Mouse (Mus musculus) heart, postnatal 4 days (tissue): Measurements from ENCODE around the gene Elob. TPM values are rescaled to one million over a fixed set of nuclear protein-coding genes. Genes with fewer than 3 reads are reported as not detected.

Experiments
- DNase-seq: peaks from one replicate; pipeline ENCODE4 v3.0.0; 2021
- total RNA-seq, 2 experiments: library from RNA; stranded (reverse); gene quantifications; 2 replicates each; pipeline ENCODE4 v1.2.3; 2021

Gene Elob
- total RNA-seq: 100 to 1,000 TPM; 413 to 427 TPM

GRCm38 (mm10) chr17:23829064-23829619 lies at the start of gene Elob:
Gene Elob (minus strand): TSS chr17:23829136.
- DNase-seq: peak; percentile 85

- DNase-seq: no peak
These were observed 48.2 kb upstream of the Elob start for GRCm38 (mm10) chr17:23877166-23877565.

- no peak for DNase-seq
These were observed 47.8 kb upstream of the Elob start for GRCm38 (mm10) chr17:23876741-23877140.

- peak; percentile 74 for DNase-seq
These were observed 45.2 kb upstream of the Elob start for GRCm38 (mm10) chr17:23873884-23874856.

- no peak for DNase-seq
These were observed 39.6 kb upstream of the Elob start for GRCm38 (mm10) chr17:23868513-23868912.

- no peak for DNase-seq
These were observed 38.8 kb upstream of the Elob start, which contains the start of gene Prss21 for GRCm38 (mm10) chr17:23867756-23868155. Gene Prss21 (plus strand): TSS chr17:23868056.

GRCm38 (mm10) chr17:23862926-23863325 lies 34.0 kb upstream of the Elob start:
- DNase-seq: no peak

- DNase-seq: no peak
These were observed 29.0 kb upstream of the Elob start for GRCm38 (mm10) chr17:23857913-23858312.

GRCm38 (mm10) chr17:23857193-23857592 lies 28.3 kb upstream of the Elob start:
- no peak for DNase-seq

- DNase-seq: no peak
These were observed 25.4 kb upstream of the Elob start for GRCm38 (mm10) chr17:23854229-23854765.

- peak; percentile 67 for DNase-seq
These were observed 24.4 kb upstream of the Elob start for GRCm38 (mm10) chr17:23853292-23853691.

- DNase-seq: peak; percentile 81
These were observed 22.2 kb upstream of the Elob start for GRCm38 (mm10) chr17:23850853-23851749.

GRCm38 (mm10) chr17:23850028-23850427 lies 21.1 kb upstream of the Elob start:
- no peak for DNase-seq

- DNase-seq: peak; percentile 55
These were observed 14.9 kb upstream of the Elob start, which contains the start of the genes Prss32 and Prss41 for GRCm38 (mm10) chr17:23843812-23844273. Gene Prss32 (plus strand): TSS chr17:23843855. Gene Prss41 (minus strand): TSS chr17:23844172.

GRCm38 (mm10) chr17:23843141-23843811 lies 14.3 kb upstream of the Elob start:
- peak; percentile 20 for DNase-seq

GRCm38 (mm10) chr17:23841145-23841544 lies 12.2 kb upstream of the Elob start:
- DNase-seq: peak; percentile 71

GRCm38 (mm10) chr17:23836006-23836575 lies 7.2 kb upstream of the Elob start, which contains the start of gene Prss33:
Gene Prss33 (minus strand): TSS chr17:23836056.
- DNase-seq: no peak

GRCm38 (mm10) chr17:23831201-23831600 lies 2.3 kb upstream of the Elob start:
- no peak for DNase-seq

GRCm38 (mm10) chr17:23828271-23829001 lies 500 bp downstream of the Elob start:
- peak; percentile 60 for DNase-seq

- no peak for DNase-seq
These were observed 3.3 kb downstream of the Elob start for GRCm38 (mm10) chr17:23825591-23825990.
